Mouse (Mus musculus) liver, postnatal 0 days (tissue): ENCODE measurements around the gene P3h2.

Experiments
- CTCF ChIP-seq: sonication (generic); IDR thresholded peaks from 2 replicates; pipeline ENCODE4 v1.5.1; 2016; ENCODE audit warnings: antibody characterized with exemption, low read depth
- EP300 ChIP-seq: IDR thresholded peaks from 2 replicates; pipeline ENCODE4 v1.6.1; 2016; ENCODE audit warnings: antibody characterized with exemption, low read depth, mild to moderate bottlenecking

DNA sequence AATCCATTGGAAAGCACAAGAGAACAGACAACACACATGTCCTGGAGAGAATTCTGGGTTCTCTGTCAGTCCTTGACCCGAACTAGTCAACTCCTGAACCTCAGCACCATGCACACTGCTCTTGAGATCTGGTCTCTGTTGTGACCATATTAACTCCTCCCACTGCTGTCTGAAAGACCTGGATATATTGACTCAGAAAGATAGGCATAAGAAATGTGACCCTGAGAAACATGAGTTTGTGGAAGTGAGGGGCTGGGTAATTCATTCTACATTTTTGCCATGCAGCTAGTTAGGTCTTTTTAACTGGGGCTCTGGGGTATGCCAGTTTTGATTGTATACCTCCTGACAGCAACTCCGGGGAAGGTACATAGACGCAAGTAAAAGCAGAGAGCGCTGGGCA lies 1.3 kb downstream of the P3h2 start:
- TF ChIP-seq CTCF (no peak), EP300 (no peak)
